Mouse (Mus musculus) adrenal gland, postnatal 25 days (tissue): ENCODE measurements around the gene Polr2c. TPM values are rescaled to one million over a fixed set of nuclear protein-coding genes. Genes with fewer than 3 reads are reported as not detected.
A peak's percentile ranks its signal among the peaks of the same experiment; 100 is the strongest.
"Not testable (repeated sequence)": the region's sequence is repeated elsewhere in the genome, so short reads cannot be mapped to it uniquely, and the experiment has no call there.

ENCODE experiments used
- DNase-seq: peaks from one replicate; pipeline ENCODE4 v3.0.0; 2021; ENCODE audit warnings: mixed read lengths
- total RNA-seq: library from RNA; stranded (reverse); gene quantifications from 2 replicates; pipeline ENCODE4 v1.2.3, GENCODE M21; 2021

Gene Polr2c
- total RNA-seq, 1 experiment from 2014 or later = 66.2 TPM

GRCm38 (mm10) chr8:94838600-94838999 lies 18.6 kb upstream of the Polr2c start:
- DNase-seq = peak; percentile 86

- DNase-seq = no peak
Observed at GRCm38 (mm10) chr8:94841183-94841582, 16.1 kb upstream of the Polr2c start.

- DNase-seq = no peak
Observed at GRCm38 (mm10) chr8:94850049-94850448, 7.2 kb upstream of the Polr2c start.

- not testable (repeated sequence) for DNase-seq
Observed at GRCm38 (mm10) chr8:94854761-94855160, 2.5 kb upstream of the Polr2c start.

- no peak for DNase-seq
Observed at GRCm38 (mm10) chr8:94857011-94857345, 272 bp upstream of the Polr2c start.

GRCm38 (mm10) chr8:94861352-94861910 lies 4.2 kb downstream of the Polr2c start:
- peak; percentile 61 for DNase-seq

GRCm38 (mm10) chr8:94862487-94863220 lies 5.4 kb downstream of the Polr2c start:
- no peak for DNase-seq

GRCm38 (mm10) chr8:94863897-94864673 lies 6.8 kb downstream of the Polr2c start:
- no peak for DNase-seq

- peak; percentile 66 for DNase-seq
Observed at GRCm38 (mm10) chr8:94865292-94865691, 8.0 kb downstream of the Polr2c start.

- no peak for DNase-seq
Observed at GRCm38 (mm10) chr8:94866921-94867320, 9.7 kb downstream of the Polr2c start.

GRCm38 (mm10) chr8:94869146-94869545 lies 11.9 kb downstream of the Polr2c start:
- no peak for DNase-seq

GRCm38 (mm10) chr8:94870003-94870402 lies 12.8 kb downstream of the Polr2c start:
- no peak for DNase-seq

- DNase-seq = no peak
Observed at GRCm38 (mm10) chr8:94870474-94871107, 13.3 kb downstream of the Polr2c start.

- DNase-seq = peak; percentile 42
Observed at GRCm38 (mm10) chr8:94871108-94871894, 14.1 kb downstream of the Polr2c start.

GRCm38 (mm10) chr8:94872156-94872555 lies 14.9 kb downstream of the Polr2c start:
- no peak for DNase-seq

GRCm38 (mm10) chr8:94872576-94872975 lies 15.3 kb downstream of the Polr2c start:
- no peak for DNase-seq

GRCm38 (mm10) chr8:94874358-94874757 lies 17.1 kb downstream of the Polr2c start:
- peak; percentile 79 for DNase-seq

GRCm38 (mm10) chr8:94875096-94875870 lies 18.0 kb downstream of the Polr2c start:
- peak; percentile 32 for DNase-seq

GRCm38 (mm10) chr8:94875871-94876150 lies 18.6 kb downstream of the Polr2c start:
- no peak for DNase-seq

GRCm38 (mm10) chr8:94876197-94876730 lies 19.0 kb downstream of the Polr2c start, which contains the start of gene Dok4:
Gene Dok4, minus strand, starts transcription at chr8:94876330.
- peak; percentile 99 for DNase-seq

- no peak for DNase-seq
Observed at GRCm38 (mm10) chr8:94876820-94877219, 19.6 kb downstream of the Polr2c start.
